Mouse (Mus musculus) urinary bladder, postnatal 14 days (tissue): Measurements from ENCODE around the gene Cep152.
A peak's percentile ranks its signal among the peaks of the same experiment; 100 is the strongest.

Experiments used
- DNase-seq: peaks from one replicate; pipeline ENCODE4 v3.0.0; 2021; ENCODE audit warnings: low spot score

Gene Cep152

GRCm38 (mm10) chr2:125626536-125626935 lies 1.6 kb upstream of the Cep152 start:
- no peak for DNase-seq

GRCm38 (mm10) chr2:125624127-125624685 lies 707 bp downstream of the Cep152 start:
- no peak for DNase-seq

- no peak for DNase-seq
Measured at GRCm38 (mm10) chr2:125623211-125623610, 1.7 kb downstream of the Cep152 start.

GRCm38 (mm10) chr2:125620213-125620907 lies 4.6 kb downstream of the Cep152 start:
- DNase-seq, result no peak

- no peak for DNase-seq
Measured at GRCm38 (mm10) chr2:125615858-125616424, 9.0 kb downstream of the Cep152 start.

GRCm38 (mm10) chr2:125615440-125615839 lies 9.5 kb downstream of the Cep152 start:
- DNase-seq, result no peak

GRCm38 (mm10) chr2:125606220-125606845 lies 18.6 kb downstream of the Cep152 start:
- DNase-seq, result peak; percentile 59

- peak; percentile 72 for DNase-seq
Measured at GRCm38 (mm10) chr2:125604646-125605045, 20.3 kb downstream of the Cep152 start.

- DNase-seq, result no peak
Measured at GRCm38 (mm10) chr2:125602970-125603369, 21.9 kb downstream of the Cep152 start.

GRCm38 (mm10) chr2:125598958-125599357 lies 26.0 kb downstream of the Cep152 start:
- DNase-seq, result no peak

GRCm38 (mm10) chr2:125598251-125598650 lies 26.7 kb downstream of the Cep152 start:
- no peak for DNase-seq

GRCm38 (mm10) chr2:125594786-125595185 lies 30.1 kb downstream of the Cep152 start:
- DNase-seq, result no peak

- no peak for DNase-seq
Measured at GRCm38 (mm10) chr2:125594072-125594471, 30.8 kb downstream of the Cep152 start.

- no peak for DNase-seq
Measured at GRCm38 (mm10) chr2:125591895-125592294, 33.0 kb downstream of the Cep152 start.

GRCm38 (mm10) chr2:125589287-125589686 lies 35.6 kb downstream of the Cep152 start:
- no peak for DNase-seq

GRCm38 (mm10) chr2:125581081-125581480 lies 43.8 kb downstream of the Cep152 start:
- DNase-seq, result no peak

- no peak for DNase-seq
Measured at GRCm38 (mm10) chr2:125577670-125578069, 47.2 kb downstream of the Cep152 start.

GRCm38 (mm10) chr2:125576498-125576897 lies 48.4 kb downstream of the Cep152 start:
- DNase-seq, result no peak

- DNase-seq, result no peak
Measured at GRCm38 (mm10) chr2:125575766-125576165, 49.1 kb downstream of the Cep152 start.

- DNase-seq, result no peak
Measured at GRCm38 (mm10) chr2:125563884-125564283, 61.0 kb downstream of the Cep152 start.

GRCm38 (mm10) chr2:125562407-125562806 lies 62.5 kb downstream of the Cep152 start:
- DNase-seq, result no peak

GRCm38 (mm10) chr2:125560037-125560436 lies 64.9 kb downstream of the Cep152 start:
- no peak for DNase-seq
